Mouse (Mus musculus) stomach, embryonic 16.5 days (tissue): ENCODE measurements at regions not wholly inside any gene's neighbourhood (a gene's known extent, or its start where the extent isn't known, plus 50 kb on each side); places are given as distances from the start of the nearest gene placed in this dataset.
A peak's percentile ranks its signal among the peaks of the same experiment; 100 is the strongest.

ENCODE experiments used
- ATAC-seq: fragments of 200-750 bp; cut with Nextera tagmentation; 2 replicates; pipeline ENCODE4 v1.8.0; 2017; ENCODE audit warnings: moderate number of reproducible peaks, moderate TSS enrichment; ENCODE audit not compliant: insufficient read depth, low FRiP score
- H3K27ac ChIP-seq: fragments of 300-500 bp; sonication (generic); 2 replicates; pipeline ENCODE4 v1.5.1; 2014; ENCODE audit warnings: low read length
- H3K27me3 ChIP-seq: fragments of 300-500 bp; sonication (generic); 2 replicates; pipeline ENCODE4 v1.6.1; 2014; ENCODE audit warnings: low read length, control low read depth, mixed read lengths; ENCODE audit not compliant: control insufficient read depth, insufficient read depth
- H3K36me3 ChIP-seq: fragments of 300-500 bp; sonication (generic); 2 replicates; pipeline ENCODE4 v1.6.1; 2014; ENCODE audit warnings: low read length; ENCODE audit not compliant: control insufficient read depth, insufficient read depth
- H3K4me1 ChIP-seq: fragments of 300-500 bp; sonication (generic); 2 replicates; pipeline ENCODE4 v1.6.1; 2014; ENCODE audit warnings: low read length, control low read depth, mixed read lengths; ENCODE audit not compliant: control insufficient read depth, insufficient read depth
- H3K4me2 ChIP-seq: fragments of 300-500 bp; sonication (generic); 2 replicates; pipeline ENCODE4 v1.6.1; 2014; ENCODE audit warnings: low read depth, low read length, mixed read lengths
- H3K4me3 ChIP-seq: fragments of 300-500 bp; sonication (generic); replicated peaks from 2 replicates; pipeline ENCODE4 v1.5.1; 2014; ENCODE audit warnings: mild to moderate bottlenecking, low read length
- H3K9ac ChIP-seq: fragments of 300-500 bp; sonication (generic); 2 replicates; pipeline ENCODE4 v1.6.1; 2014; ENCODE audit warnings: low read length
- H3K9me3 ChIP-seq: fragments of 300-500 bp; sonication (generic); replicated peaks from 2 replicates; pipeline ENCODE4 v1.6.1; 2016; ENCODE audit warnings: low read length, control low read depth; ENCODE audit not compliant: control insufficient read depth
- WGBS: fragments of 180-500 bp; shearing (Covaris S2); extraction: QIAGEN DNeasy Blood & Tissue Kit; methylation state at CpG from one replicate; pipeline ENCODE4 v1.1.7; 2014; 5-methylcytosine and 5-hydroxymethylcytosine counted together

GRCm38 (mm10) chr3:54993761-54994160, 61.5 kb downstream of the Ccna1 start:
- no peak for ATAC-seq
- Histone ChIP-seq H3K4me3 (no peak overlapping the region), H3K4me1 (no peaks in the 10 kb centered on the region), H3K36me3 (no peaks in the 10 kb centered on the region), H3K4me2 (no peak overlapping the region), H3K9ac (no peak overlapping the region), H3K9me3 (no peaks in the 10 kb centered on the region), H3K27me3 (no peaks in the 10 kb centered on the region), H3K27ac (no peak overlapping the region)
- 68% methylated on average over 6 of the region's 6 CpGs for WGBS

- Histone ChIP-seq H3K36me3 (no peaks in the 10 kb centered on the region), H3K4me2 (no peak overlapping the region), H3K27ac (no peak overlapping the region), H3K27me3 (no peaks in the 10 kb centered on the region), H3K4me1 (no peaks in the 10 kb centered on the region), H3K9me3 (no peaks in the 10 kb centered on the region), H3K9ac (no peak overlapping the region), H3K4me3 (no peak overlapping the region)
- WGBS: 6% methylated on average over 5 of the region's 5 CpGs
- no peak for ATAC-seq
Observed at GRCm38 (mm10) chr3:54990073-54990472, 65.2 kb downstream of the Ccna1 start.

- Histone ChIP-seq H3K27ac (no peak overlapping the region), H3K4me2 (no peak overlapping the region), H3K9ac (no peak overlapping the region), H3K36me3 (no peaks in the 10 kb centered on the region), H3K4me3 (no peak overlapping the region), H3K4me1 (no peaks in the 10 kb centered on the region), H3K27me3 (no peaks in the 10 kb centered on the region), H3K9me3 (no peaks in the 10 kb centered on the region)
- peak; percentile 50; the same call in 1 of the 2 replicates for ATAC-seq
- WGBS: 20% methylated on average over 8 of the region's 8 CpGs
Observed at GRCm38 (mm10) chr3:54989358-54989757, 65.9 kb downstream of the Ccna1 start.

- ATAC-seq: no peak
- H3K4me1 ChIP-seq: no peaks in the 10 kb centered on the region
- no peaks in the 10 kb centered on the region for H3K9me3 ChIP-seq
- H3K4me2 ChIP-seq: no peak overlapping the region
- H3K36me3 ChIP-seq: no peaks in the 10 kb centered on the region
- H3K4me3 ChIP-seq: no peak overlapping the region
- H3K27me3 ChIP-seq: no peaks in the 10 kb centered on the region
- H3K9ac ChIP-seq: no peak overlapping the region
- H3K27ac ChIP-seq: no peak overlapping the region
- WGBS: 76% methylated on average over 2 of the region's 2 CpGs
Observed at GRCm38 (mm10) chr3:54981488-54981887, 65.8 kb upstream of the Sertm1 start.

- ATAC-seq: no peak
- no peak overlapping the region for H3K27ac ChIP-seq
- no peaks in the 10 kb centered on the region for H3K27me3 ChIP-seq
- H3K9ac ChIP-seq: no peak overlapping the region
- H3K9me3 ChIP-seq: no peaks in the 10 kb centered on the region
- H3K4me2 ChIP-seq: no peak overlapping the region
- H3K36me3 ChIP-seq: no peaks in the 10 kb centered on the region
- H3K4me1 ChIP-seq: no peaks in the 10 kb centered on the region
- 63% methylated on average over 2 of the region's 2 CpGs for WGBS
- no peak overlapping the region for H3K4me3 ChIP-seq
Observed at GRCm38 (mm10) chr3:54980312-54980711, 64.6 kb upstream of the Sertm1 start.

- no peak for ATAC-seq
- Histone ChIP-seq H3K9ac (no peak overlapping the region), H3K27me3 (no peaks in the 10 kb centered on the region), H3K27ac (no peak overlapping the region), H3K4me3 (no peak overlapping the region), H3K4me2 (no peak overlapping the region), H3K36me3 (no peaks in the 10 kb centered on the region), H3K9me3 (no peaks in the 10 kb centered on the region), H3K4me1 (no peaks in the 10 kb centered on the region)
- WGBS: 70% methylated on average over 6 of the region's 6 CpGs
Observed at GRCm38 (mm10) chr3:54965512-54965911, 49.8 kb upstream of the Sertm1 start.
